Comparison of ENCODE assay signal across 26 mouse cellular contexts in the genomic region with DNA sequence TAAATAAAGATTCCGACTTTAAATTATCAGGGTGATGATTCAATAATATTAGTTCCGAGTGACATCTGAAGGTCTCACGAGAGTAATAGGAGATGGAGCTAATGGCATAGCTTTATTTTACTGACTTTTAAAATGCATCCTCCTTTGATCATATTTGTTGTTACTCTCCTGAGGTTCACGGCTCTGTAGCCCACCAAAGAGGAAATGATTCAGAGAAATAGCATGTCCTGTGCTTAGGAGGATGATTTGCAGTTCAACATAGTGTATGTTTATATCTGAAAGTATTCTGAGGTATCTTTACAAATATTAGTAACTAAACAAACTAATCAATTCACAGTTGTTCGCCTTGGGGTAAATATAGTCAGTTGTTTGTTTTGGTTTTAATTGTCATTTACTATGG. TPM values are rescaled to one million over a fixed set of nuclear protein-coding genes. Genes with fewer than 3 reads are reported as not detected.
"Had no signal": no experiment of that assay in that cellular context is flagged by ENCODE, and none has a peak within 500 bp of the region (broad histone marks: within the 10 kb centered on the region; RNA-seq: fewer than 3 reads in every experiment).

No protein-coding gene starts in this region.

- H3K4me1 ChIP-seq: liver, embryonic 15.5 days; lung, embryonic 15.5 days; midbrain, embryonic 10.5 days; midbrain, embryonic 12.5 days; neural tube, embryonic 13.5 days; neural tube, embryonic 15.5 days had no signal

- H3K27ac ChIP-seq: liver, embryonic 15.5 days; lung, embryonic 15.5 days; midbrain, embryonic 10.5 days; midbrain, embryonic 12.5 days; neural tube, embryonic 13.5 days; neural tube, embryonic 15.5 days had no signal

- H3K9me3 ChIP-seq: liver, embryonic 15.5 days; lung, embryonic 15.5 days; midbrain, embryonic 10.5 days; midbrain, embryonic 12.5 days; neural tube, embryonic 13.5 days; neural tube, embryonic 15.5 days had no signal

- H3K27me3 ChIP-seq: liver, embryonic 15.5 days; lung, embryonic 15.5 days; midbrain, embryonic 12.5 days; neural tube, embryonic 13.5 days; neural tube, embryonic 15.5 days had no signal

- DNase-seq: liver, postnatal 0 days; lung, adult 2 months; lung, postnatal 14 days; lung, postnatal 36 days; midbrain, embryonic 14.5 days; retina, postnatal 1 day; right cerebral cortex, adult 18-20 months; thymus, adult 18-20 months; thymus, postnatal 14 days; thymus, postnatal 4 days had no signal

- H3K36me3 ChIP-seq: liver, embryonic 15.5 days; lung, embryonic 15.5 days; midbrain, embryonic 10.5 days; midbrain, embryonic 12.5 days; neural tube, embryonic 13.5 days; neural tube, embryonic 15.5 days had no signal

- H3K4me3 ChIP-seq: liver, embryonic 15.5 days; lung, embryonic 15.5 days; midbrain, embryonic 10.5 days; midbrain, embryonic 12.5 days; myocyte; neural tube, embryonic 13.5 days; neural tube, embryonic 15.5 days had no signal

RNA-seq across cellular contexts. Expression of a gene that starts 32.4 kb away (rescaled TPM):
- total RNA-seq: megakaryocyte, adult 5-6 weeks; megakaryocyte-erythroid progenitor cell, adult 5-6 weeks had no signal
- polyA plus RNA-seq: liver, embryonic 15.5 days; liver, postnatal 0 days; lung, adult 2 months; lung, embryonic 15.5 days; lung, postnatal 0 days; midbrain, embryonic 10.5 days; midbrain, embryonic 12.5 days; midbrain, embryonic 14.5 days; midbrain, embryonic 16.5 days; myocyte; neural tube, embryonic 11.5 days; neural tube, embryonic 13.5 days; neural tube, embryonic 15.5 days; stomach, embryonic 14.5 days; stomach, embryonic 16.5 days; thymus, postnatal 0 days; urinary bladder, adult 2 months had no signal

RNA-seq across cellular contexts. Expression of a gene that starts 58.6 kb away (rescaled TPM):
- total RNA-seq: megakaryocyte-erythroid progenitor cell, adult 5-6 weeks had no signal
- polyA plus RNA-seq: liver, embryonic 15.5 days; liver, postnatal 0 days; lung, adult 2 months; midbrain, embryonic 12.5 days; midbrain, embryonic 14.5 days; neural tube, embryonic 11.5 days had no signal
